20 mouse cellular contexts compared by ENCODE assay signal in the genomic region with DNA sequence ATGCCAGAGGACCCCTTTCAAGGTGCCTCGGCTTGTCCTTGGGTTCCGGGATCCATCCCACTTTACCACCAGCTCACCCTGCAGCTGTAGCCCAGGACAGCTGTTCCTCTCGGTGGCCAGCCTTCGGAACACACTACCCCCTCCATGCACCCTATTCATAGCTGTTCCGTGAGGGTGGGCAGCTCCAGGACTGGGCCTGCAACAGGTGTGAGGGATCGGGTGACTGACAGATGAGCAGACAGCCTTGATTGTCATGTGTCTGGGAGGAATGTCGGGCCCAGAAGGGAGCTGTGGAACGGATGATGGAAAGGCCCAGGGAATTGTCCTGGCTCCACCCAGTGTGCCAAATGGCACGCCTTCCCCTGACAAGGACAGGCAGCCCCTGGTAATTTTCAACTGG.
A peak's percentile ranks its signal among the peaks of the same experiment; 100 is the strongest.
DNase-seq lines count a peak whose midpoint lies in the region; ATAC-seq and TF ChIP-seq lines count a peak whose summit lies in the region.
"Had no signal": no experiment of that assay in that cellular context is flagged by ENCODE, and none has a peak within 500 bp of the region (broad histone marks: within the 10 kb centered on the region; RNA-seq: fewer than 3 reads in every experiment).

No protein-coding gene starts in this region.

- H3K27ac ChIP-seq in embryonic facial prominence, embryonic 11.5 days (replicated peaks; ENCODE audit: low read depth, low read length): no peak overlapping the region
- H3K27ac ChIP-seq in embryonic facial prominence, embryonic 10.5 days (replicated peaks): no peak overlapping the region
- H3K27ac ChIP-seq in limb, embryonic 14.5 days (replicated peaks; ENCODE audit: low read depth, low read length): no peak overlapping the region
- H3K27ac ChIP-seq in kidney, embryonic 14.5 days (ENCODE audit: low read depth, low read length): no peak overlapping the region
- H3K27ac ChIP-seq: hindbrain, embryonic 12.5 days; liver, embryonic 14.5 days; midbrain, embryonic 15.5 days; stomach, embryonic 15.5 days had no signal

- 0 out of 2 replicates have a peak, but pooled peaks have one; percentile 32 for ATAC-seq in embryonic facial prominence, embryonic 11.5 days (replicated peaks; ENCODE audit: insufficient number of reproducible peaks, low FRiP score, low TSS enrichment, low read depth)
- ATAC-seq in limb, embryonic 14.5 days (ENCODE audit: low FRiP score, low read depth): peak; percentile 80
- no peak for ATAC-seq in activated CD4-positive, CD25-positive, alpha-beta regulatory T cell, adult 4 months
- no peak for ATAC-seq in kidney, embryonic 14.5 days (ENCODE audit: low FRiP score, low TSS enrichment)
- ATAC-seq: midbrain, embryonic 15.5 days had no signal

- TF ChIP-seq POLR2A in limb, embryonic 14.5 days (IDR thresholded peaks at IDR 0.05; ENCODE audit: borderline replicate concordance, extremely low read depth, insufficient read depth, insufficient read length): no peak

- H3K4me2 ChIP-seq in embryonic facial prominence, embryonic 11.5 days (ENCODE audit: low read depth, low read length): no peak overlapping the region
- H3K4me2 ChIP-seq in limb, embryonic 14.5 days (replicated peaks; ENCODE audit: low read depth, low read length, severe bottlenecking): no peak overlapping the region
- no peak overlapping the region for H3K4me2 ChIP-seq in kidney, embryonic 14.5 days (replicated peaks; ENCODE audit: low read depth, low read length)
- H3K4me2 ChIP-seq: heart, embryonic 12.5 days; hindbrain, embryonic 12.5 days; lung, embryonic 14.5 days; midbrain, embryonic 15.5 days; stomach, embryonic 15.5 days had no signal

- no peak overlapping the region for H3K9ac ChIP-seq in embryonic facial prominence, embryonic 11.5 days (replicated peaks; ENCODE audit: low read length)
- no peak overlapping the region for H3K9ac ChIP-seq in limb, embryonic 14.5 days (ENCODE audit: low read depth, low read length, severe bottlenecking)
- H3K9ac ChIP-seq in kidney, embryonic 14.5 days (ENCODE audit: low read depth, low read length): no peak overlapping the region
- H3K9ac ChIP-seq: heart, embryonic 12.5 days; hindbrain, embryonic 12.5 days; liver, embryonic 14.5 days; lung, embryonic 14.5 days; midbrain, embryonic 15.5 days; stomach, embryonic 15.5 days had no signal

- DNase-seq in embryonic facial prominence, embryonic 11.5 days (ENCODE audit: low spot score): no peak
- DNase-seq in embryonic facial prominence, embryonic 10.5 days (ENCODE audit: low spot score): no peak
- peak; percentile 26 for DNase-seq in ZHBTc4 (ENCODE audit: low read depth, low spot score)
- DNase-seq in gastrocnemius, postnatal 10 days: peak; percentile 59
- DNase-seq in limb, embryonic 14.5 days (ENCODE audit: low spot score): peak; percentile 52
- no peak for DNase-seq in left cerebral cortex, adult 8-10 months (ENCODE audit: low spot score in 2 of 2)
- DNase-seq: cerebellum, adult 8-10 months; heart, adult 11 months; heart, postnatal 14 days; kidney, adult 11 months; lung, postnatal 36 days; thymus, postnatal 36 days had no signal

- no peaks in the 10 kb centered on the region for H3K9me3 ChIP-seq in embryonic facial prominence, embryonic 11.5 days (replicated peaks; ENCODE audit: control insufficient read depth, low read length)
- H3K9me3 ChIP-seq in embryonic facial prominence, embryonic 10.5 days: no peaks in the 10 kb centered on the region
- no peaks in the 10 kb centered on the region for H3K9me3 ChIP-seq in limb, embryonic 14.5 days (ENCODE audit: control insufficient read depth, low read length)
- no peaks in the 10 kb centered on the region for H3K9me3 ChIP-seq in kidney, embryonic 14.5 days (ENCODE audit: control insufficient read depth, low read length)
- H3K9me3 ChIP-seq: heart, embryonic 12.5 days; hindbrain, embryonic 12.5 days; midbrain, embryonic 15.5 days; stomach, embryonic 15.5 days had no signal

- no peaks in the 10 kb centered on the region for H3K4me1 ChIP-seq in embryonic facial prominence, embryonic 11.5 days (ENCODE audit: control insufficient read depth, insufficient read depth, low read length)
- no peaks in the 10 kb centered on the region for H3K4me1 ChIP-seq in embryonic facial prominence, embryonic 10.5 days
- 0 out of 2 replicates have a peak, but pooled peaks cover 4% of the 10 kb centered on the region for H3K4me1 ChIP-seq in limb, embryonic 14.5 days (ENCODE audit: control insufficient read depth, insufficient read depth, low read length)
- no peaks in the 10 kb centered on the region for H3K4me1 ChIP-seq in kidney, embryonic 14.5 days (ENCODE audit: control insufficient read depth, insufficient read depth, low read length)
- H3K4me1 ChIP-seq: midbrain, embryonic 15.5 days had no signal

- no peaks in the 10 kb centered on the region for H3K27me3 ChIP-seq in embryonic facial prominence, embryonic 11.5 days (ENCODE audit: control insufficient read depth, insufficient read depth, low read length)
- H3K27me3 ChIP-seq in embryonic facial prominence, embryonic 10.5 days (replicated peaks; ENCODE audit: low read depth, poor library complexity, severe bottlenecking): no peaks in the 10 kb centered on the region
- H3K27me3 ChIP-seq in limb, embryonic 14.5 days (ENCODE audit: control insufficient read depth, insufficient read depth, low read length): no peaks in the 10 kb centered on the region
- no peaks in the 10 kb centered on the region for H3K27me3 ChIP-seq in kidney, embryonic 14.5 days (ENCODE audit: control insufficient read depth, insufficient read depth, low read length)
- H3K27me3 ChIP-seq: heart, embryonic 12.5 days; hindbrain, embryonic 12.5 days; midbrain, embryonic 15.5 days; stomach, embryonic 15.5 days had no signal

- no peaks in the 10 kb centered on the region for H3K36me3 ChIP-seq in embryonic facial prominence, embryonic 11.5 days (replicated peaks; ENCODE audit: control insufficient read depth, insufficient read depth, low read depth, low read length)
- H3K36me3 ChIP-seq in embryonic facial prominence, embryonic 10.5 days (replicated peaks): no peaks in the 10 kb centered on the region
- no peaks in the 10 kb centered on the region for H3K36me3 ChIP-seq in limb, embryonic 14.5 days (ENCODE audit: control insufficient read depth, insufficient read depth, low read length)
- no peaks in the 10 kb centered on the region for H3K36me3 ChIP-seq in kidney, embryonic 14.5 days (ENCODE audit: control insufficient read depth, insufficient read depth, low read length)
- H3K36me3 ChIP-seq: heart, embryonic 12.5 days; hindbrain, embryonic 12.5 days; midbrain, embryonic 15.5 days; stomach, embryonic 15.5 days had no signal

- 69% methylated on average over 9 of the region's 9 CpGs for WGBS in embryonic facial prominence, embryonic 11.5 days
- 83% methylated on average over 9 of the region's 9 CpGs for WGBS in embryonic facial prominence, embryonic 10.5 days
- WGBS in limb, embryonic 14.5 days: 61% methylated on average over 9 of the region's 9 CpGs
- WGBS in kidney, embryonic 14.5 days: 48% methylated on average over 9 of the region's 9 CpGs

- no peak overlapping the region for H3K4me3 ChIP-seq in embryonic facial prominence, embryonic 11.5 days (ENCODE audit: low read depth, low read length)
- H3K4me3 ChIP-seq in embryonic facial prominence, embryonic 10.5 days: no peak overlapping the region
- no peak overlapping the region for H3K4me3 ChIP-seq in limb, embryonic 14.5 days (replicated peaks; ENCODE audit: low read length)
- H3K4me3 ChIP-seq in kidney, embryonic 14.5 days (ENCODE audit: low read length): no peak overlapping the region
- H3K4me3 ChIP-seq: heart, embryonic 12.5 days; hindbrain, embryonic 12.5 days; midbrain, embryonic 15.5 days; stomach, embryonic 15.5 days had no signal

Comparison
In these comparisons a context has a peak if more than half of its experiments do, and no peak if none do; other contexts are left out.
1. ATAC-seq: peak in embryonic facial prominence, embryonic 11.5 days (single experiment) and limb, embryonic 14.5 days (single experiment); none in activated CD4-positive, CD25-positive, alpha-beta regulatory T cell, adult 4 months (single experiment) and kidney, embryonic 14.5 days (single experiment).
2. DNase-seq: peak in ZHBTc4 (single experiment), gastrocnemius, postnatal 10 days (single experiment) and limb, embryonic 14.5 days (single experiment); none in embryonic facial prominence, embryonic 11.5 days (single experiment), embryonic facial prominence, embryonic 10.5 days (single experiment) and left cerebral cortex, adult 8-10 months (0 of 2).